Mouse (Mus musculus) neural tube, embryonic 14.5 days (tissue): ENCODE data around the gene Syk. TPM values are rescaled to one million over a fixed set of nuclear protein-coding genes. Genes with fewer than 3 reads are reported as not detected.
A peak's percentile ranks its signal among the peaks of the same experiment; 100 is the strongest.

Experiments
- ATAC-seq: fragments of 200-750 bp; cut with Nextera tagmentation; 2 replicates; pipeline ENCODE4 v1.8.0; 2017; ENCODE audit warnings: low read depth, mild to moderate bottlenecking, moderate TSS enrichment, moderate library complexity
- H3K27ac ChIP-seq: fragments of 300-500 bp; sonication (generic); 2 replicates; pipeline ENCODE4 v1.5.1; 2014; ENCODE audit warnings: low read depth, mild to moderate bottlenecking, control low read depth, low read length, moderate library complexity, mixed read lengths
- H3K27me3 ChIP-seq: fragments of 300-500 bp; sonication (generic); 2 replicates; pipeline ENCODE4 v1.6.1; 2014; ENCODE audit warnings: low read length; ENCODE audit not compliant: control insufficient read depth, insufficient read depth
- H3K36me3 ChIP-seq: fragments of 300-500 bp; sonication (generic); 2 replicates; pipeline ENCODE4 v1.6.1; 2014; ENCODE audit warnings: low read length, mixed read lengths; ENCODE audit not compliant: control insufficient read depth, insufficient read depth
- H3K4me1 ChIP-seq: fragments of 300-500 bp; sonication (generic); 2 replicates; pipeline ENCODE4 v1.6.1; 2014; ENCODE audit warnings: low read length; ENCODE audit not compliant: control insufficient read depth, insufficient read depth
- H3K4me2 ChIP-seq: fragments of 300-500 bp; sonication (generic); 2 replicates; pipeline ENCODE4 v1.6.1; 2014; ENCODE audit warnings: mild to moderate bottlenecking, low read depth, low read length, control low read depth
- H3K4me3 ChIP-seq: fragments of 300-500 bp; sonication (generic); 2 replicates; pipeline ENCODE4 v1.5.1; 2014; ENCODE audit warnings: low read depth, low read length, control low read depth, mixed read lengths
- H3K9ac ChIP-seq: fragments of 300-500 bp; sonication (generic); replicated peaks from 2 replicates; pipeline ENCODE4 v1.6.1; 2014; ENCODE audit warnings: low read depth, mild to moderate bottlenecking, control low read depth, low read length, mixed read lengths
- H3K9me3 ChIP-seq: fragments of 300-500 bp; sonication (generic); 2 replicates; pipeline ENCODE4 v1.6.1; 2016; ENCODE audit warnings: low read length; ENCODE audit not compliant: control insufficient read depth
- WGBS: fragments of 180-500 bp; shearing (Covaris S2); extraction: QIAGEN DNeasy Blood & Tissue Kit; methylation state at CpG from one replicate; pipeline ENCODE4 v1.1.7; 2014; 5-methylcytosine and 5-hydroxymethylcytosine counted together
- polyA plus RNA-seq: library from polyadenylated mRNA; unstranded; fragments of >200 nt; fragmentation: Nextera tagmentation; extraction: Ambion mirVana; gene quantifications from 2 replicates; pipeline ENCODE4 v1.2.1, GENCODE M21; 2014

The Syk gene
- polyA plus RNA-seq, 1 experiment from 2014 or later = 1.2 TPM

GRCm38 (mm10) chr13:52565103-52565739 lies 17.8 kb upstream of the Syk start:
- no peak overlapping the region for H3K27ac ChIP-seq
- H3K9ac ChIP-seq = no peak overlapping the region
- no peaks in the 10 kb centered on the region for H3K9me3 ChIP-seq
- WGBS = 79% methylated on average over 18 of the region's 18 CpGs
- no peaks in the 10 kb centered on the region for H3K36me3 ChIP-seq
- no peak for ATAC-seq
- H3K4me2 ChIP-seq = no peak overlapping the region
- H3K4me1 ChIP-seq = 0 out of 2 replicates have a peak, but pooled peaks cover 8% of the 10 kb centered on the region
- H3K27me3 ChIP-seq = no peaks in the 10 kb centered on the region
- no peak overlapping the region for H3K4me3 ChIP-seq

- Histone ChIP-seq H3K4me3 (no peak overlapping the region), H3K27me3 (no peaks in the 10 kb centered on the region), H3K9me3 (no peaks in the 10 kb centered on the region), H3K27ac (no peak overlapping the region), H3K9ac (no peak overlapping the region), H3K36me3 (no peaks in the 10 kb centered on the region), H3K4me2 (no peak overlapping the region), H3K4me1 (0 out of 2 replicates have a peak, but pooled peaks cover 8% of the 10 kb centered on the region)
- 94% methylated on average over 9 of the region's 9 CpGs for whole genome bisulfite sequencing
- ATAC-seq = no peak
Measured at GRCm38 (mm10) chr13:52566188-52566760, 16.7 kb upstream of the Syk start.

- H3K4me1 ChIP-seq = 0 out of 2 replicates have a peak, but pooled peaks cover 7% of the 10 kb centered on the region
- no peak overlapping the region for H3K4me2 ChIP-seq
- no peak overlapping the region for H3K9ac ChIP-seq
- no peak overlapping the region for H3K27ac ChIP-seq
- no peaks in the 10 kb centered on the region for H3K9me3 ChIP-seq
- no peaks in the 10 kb centered on the region for H3K27me3 ChIP-seq
- no peak for ATAC-seq
- no peak overlapping the region for H3K4me3 ChIP-seq
- no peaks in the 10 kb centered on the region for H3K36me3 ChIP-seq
- WGBS = 79% methylated on average over 7 of the region's 7 CpGs
Measured at GRCm38 (mm10) chr13:52566777-52567176, 16.2 kb upstream of the Syk start.

- WGBS = 48% methylated on average over 8 of the region's 8 CpGs
- Histone ChIP-seq H3K27me3 (no peaks in the 10 kb centered on the region), H3K4me1 (no peaks in the 10 kb centered on the region), H3K27ac (no peak overlapping the region), H3K36me3 (no peaks in the 10 kb centered on the region), H3K9ac (no peak overlapping the region), H3K9me3 (no peaks in the 10 kb centered on the region), H3K4me2 (no peak overlapping the region), H3K4me3 (no peak overlapping the region)
- ATAC-seq = peak; percentile 51; the same call in 1 of the 2 replicates
Measured at GRCm38 (mm10) chr13:52569194-52569769, 13.7 kb upstream of the Syk start.

- Histone ChIP-seq H3K9me3 (no peaks in the 10 kb centered on the region), H3K27ac (no peak overlapping the region)
- 91% methylated on average over 9 of the region's 9 CpGs for WGBS
Measured at GRCm38 (mm10) chr13:52570276-52570675, 12.7 kb upstream of the Syk start.

GRCm38 (mm10) chr13:52571591-52572384 lies 11.2 kb upstream of the Syk start:
- Histone ChIP-seq H3K27me3 (no peaks in the 10 kb centered on the region), H3K4me3 (no peak overlapping the region), H3K4me1 (no peaks in the 10 kb centered on the region), H3K4me2 (no peak overlapping the region), H3K27ac (no peak overlapping the region), H3K9ac (no peak overlapping the region), H3K9me3 (no peaks in the 10 kb centered on the region), H3K36me3 (no peaks in the 10 kb centered on the region)
- no peak for ATAC-seq
- WGBS = 84% methylated on average over 11 of the region's 11 CpGs

More at GRCm38 (mm10) chr13:52570276-52570675, 12.7 kb upstream of the Syk start:
- H3K27me3 ChIP-seq = no peaks in the 10 kb centered on the region
- H3K36me3 ChIP-seq = no peaks in the 10 kb centered on the region
- no peak for ATAC-seq
- no peaks in the 10 kb centered on the region for H3K4me1 ChIP-seq
- H3K9ac ChIP-seq = no peak overlapping the region
- H3K4me3 ChIP-seq = no peak overlapping the region
- H3K4me2 ChIP-seq = no peak overlapping the region

GRCm38 (mm10) chr13:52572451-52573446 lies 10.2 kb upstream of the Syk start:
- no peak for ATAC-seq
- 86% methylated on average over 9 of the region's 9 CpGs for WGBS
- no peaks in the 10 kb centered on the region for H3K9me3 ChIP-seq

GRCm38 (mm10) chr13:52574311-52574710 lies 8.7 kb upstream of the Syk start:
- 90% methylated on average over 2 of the region's 2 CpGs for WGBS
- Histone ChIP-seq H3K36me3 (no peaks in the 10 kb centered on the region), H3K4me1 (no peaks in the 10 kb centered on the region), H3K4me2 (no peak overlapping the region), H3K27me3 (no peaks in the 10 kb centered on the region), H3K9ac (no peak overlapping the region), H3K27ac (no peak overlapping the region), H3K4me3 (no peak overlapping the region), H3K9me3 (no peaks in the 10 kb centered on the region)
- ATAC-seq = no peak

More at GRCm38 (mm10) chr13:52572451-52573446, 10.2 kb upstream of the Syk start:
- no peaks in the 10 kb centered on the region for H3K4me1 ChIP-seq
- no peak overlapping the region for H3K9ac ChIP-seq
- H3K27ac ChIP-seq = no peak overlapping the region
- H3K4me3 ChIP-seq = no peak overlapping the region
- H3K27me3 ChIP-seq = no peaks in the 10 kb centered on the region
- no peak overlapping the region for H3K4me2 ChIP-seq
- no peaks in the 10 kb centered on the region for H3K36me3 ChIP-seq
